Mouse (Mus musculus): ENCODE results near the gene Fam83g.
A peak's percentile ranks its signal among the peaks of the same experiment; 100 is the strongest.

Gene Fam83g

GRCm38 (mm10) chr11:61669492-61670490 is 14.1 kb upstream of the Fam83g start:
- ATAC-seq (ENCODE audit: insufficient number of reproducible peaks, low FRiP score, low TSS enrichment) = no peak

DNA sequence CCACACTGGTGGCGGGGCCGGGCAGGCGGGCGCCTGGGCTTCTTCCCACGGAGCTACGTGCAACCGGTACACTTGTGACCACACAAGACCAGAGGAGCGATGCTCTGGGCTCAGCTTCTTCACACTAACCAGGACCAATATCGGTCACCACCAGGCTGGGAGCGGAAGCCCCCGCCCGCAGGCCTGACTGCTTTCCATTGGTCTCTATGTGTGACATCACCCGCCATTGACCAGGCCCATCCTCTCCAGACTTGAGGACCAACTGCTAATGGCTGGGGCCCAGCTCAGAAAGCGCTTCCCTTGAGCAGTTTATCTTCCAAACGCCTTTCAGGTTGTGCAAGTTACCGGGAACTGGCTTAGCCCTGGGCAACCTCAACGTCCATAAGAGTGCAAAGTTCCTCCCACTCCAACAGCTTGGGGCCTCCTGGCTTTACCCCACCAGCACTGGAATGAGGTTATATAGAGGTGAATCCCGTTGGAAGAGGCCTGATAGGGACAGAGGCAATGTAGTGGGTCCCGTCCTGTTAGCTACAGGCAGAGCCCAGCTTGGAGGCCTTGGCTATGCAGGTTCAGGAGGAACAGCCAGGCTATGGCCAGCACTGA is 12.0 kb upstream of the Fam83g start:
- no peak for ATAC-seq (ENCODE audit: insufficient number of reproducible peaks, low FRiP score, low TSS enrichment)

GRCm38 (mm10) chr11:61673686-61674085 is 10.2 kb upstream of the Fam83g start:
- ATAC-seq (ENCODE audit: insufficient number of reproducible peaks, low FRiP score, low TSS enrichment) = no peak

- no peak for ATAC-seq (ENCODE audit: insufficient number of reproducible peaks, low FRiP score, low TSS enrichment)
Measured at GRCm38 (mm10) chr11:61674151-61674838, 9.6 kb upstream of the Fam83g start.

GRCm38 (mm10) chr11:61674839-61675159 is 9.1 kb upstream of the Fam83g start:
- no peak for ATAC-seq (ENCODE audit: insufficient number of reproducible peaks, low FRiP score, low TSS enrichment)

DNA sequence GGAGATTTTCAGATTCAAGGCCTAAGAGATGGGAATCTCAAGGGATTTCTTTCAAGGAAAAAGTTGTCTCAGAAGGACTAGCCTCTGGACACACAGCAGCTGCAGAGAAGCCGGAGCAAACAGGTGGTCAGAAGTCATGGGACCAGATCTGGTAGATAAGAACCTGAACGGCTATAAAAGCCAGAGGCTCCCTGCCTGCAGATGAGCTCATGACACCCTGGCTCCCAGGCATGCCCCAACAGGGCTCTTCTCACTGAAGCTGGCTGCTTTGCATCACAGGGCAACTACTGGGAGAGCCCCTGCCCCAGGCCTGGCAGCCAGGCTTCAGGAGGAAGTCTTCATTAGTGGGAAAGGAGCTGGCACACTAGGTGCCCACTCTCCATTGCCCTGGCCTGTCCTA is 8.6 kb upstream of the Fam83g start:
- no peak for ATAC-seq (ENCODE audit: insufficient number of reproducible peaks, low FRiP score, low TSS enrichment)

GRCm38 (mm10) chr11:61676216-61676854 is 7.6 kb upstream of the Fam83g start:
- ATAC-seq (ENCODE audit: insufficient number of reproducible peaks, low FRiP score, low TSS enrichment) = no peak

- ATAC-seq (ENCODE audit: insufficient number of reproducible peaks, low FRiP score, low TSS enrichment) = no peak
Measured at GRCm38 (mm10) chr11:61677709-61678108, 6.2 kb upstream of the Fam83g start.

DNA sequence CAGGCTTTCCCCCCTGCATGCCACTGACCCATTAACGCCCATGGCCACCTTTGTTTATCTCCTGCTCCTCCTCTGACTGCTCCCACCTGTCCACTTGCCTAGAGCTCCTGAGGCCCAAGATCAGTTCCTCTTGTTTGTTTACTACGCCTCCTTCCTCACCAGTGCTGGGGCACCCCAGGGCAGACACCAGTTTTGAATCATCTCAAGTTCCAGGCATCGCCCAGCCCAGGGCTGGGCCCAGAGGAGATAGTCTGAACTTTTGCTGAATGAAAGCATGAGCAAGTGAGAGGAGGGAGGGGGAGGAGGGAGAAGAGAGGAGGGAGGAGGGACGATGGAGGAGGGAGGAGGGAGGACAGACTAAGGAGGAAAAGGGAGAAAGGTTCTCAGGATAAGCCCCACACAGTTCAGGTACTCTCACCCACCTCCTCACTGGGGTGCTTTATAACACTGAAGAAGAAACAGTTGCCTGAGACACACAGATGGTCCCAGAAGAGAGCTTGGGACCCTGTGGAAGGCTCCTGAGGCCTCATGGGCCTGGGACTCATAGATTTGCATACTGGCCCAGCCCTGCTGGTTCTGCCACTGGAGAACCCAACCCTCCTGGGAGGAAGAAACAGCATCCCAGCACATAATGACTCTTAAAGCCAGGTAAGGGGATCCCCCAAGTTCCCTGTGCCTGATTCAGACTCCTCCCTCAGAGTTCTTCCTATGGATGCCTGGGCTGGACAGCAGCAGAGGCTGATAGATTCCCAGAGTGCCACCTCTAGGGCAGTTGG is 4.6 kb upstream of the Fam83g start:
- ATAC-seq (ENCODE audit: insufficient number of reproducible peaks, low FRiP score, low TSS enrichment) = no peak

DNA sequence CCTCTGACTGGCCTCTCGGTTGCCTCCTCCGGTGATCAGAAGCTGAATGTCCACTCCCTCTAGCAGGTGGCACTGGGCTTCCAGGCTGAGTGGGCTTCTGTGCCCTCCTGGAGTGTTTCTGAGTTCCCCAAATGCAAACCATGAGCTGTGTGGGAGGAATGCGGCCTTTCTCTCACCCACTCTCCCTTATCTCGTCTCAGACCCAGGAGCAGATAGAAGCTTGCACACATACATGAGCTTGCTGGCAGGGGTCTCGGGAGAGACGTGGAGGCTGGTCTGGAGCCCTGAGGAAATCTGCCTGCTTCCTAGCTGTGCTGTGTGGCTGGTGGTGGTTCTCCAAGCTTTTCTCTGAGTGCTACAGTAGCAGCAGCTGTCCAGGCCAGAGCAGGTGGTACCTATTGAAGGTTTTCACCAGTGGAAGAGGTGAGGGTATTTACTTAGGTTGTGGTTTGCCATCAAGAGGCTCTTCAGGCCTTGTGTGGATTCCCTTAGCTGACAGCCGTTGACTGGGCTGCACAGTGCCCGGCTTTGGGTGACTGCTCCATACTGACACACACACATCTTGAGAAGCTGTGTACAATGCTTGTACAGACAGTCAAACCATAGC is 1.3 kb downstream of the Fam83g start:
- ATAC-seq (ENCODE audit: insufficient number of reproducible peaks, low FRiP score, low TSS enrichment) = no peak

- ATAC-seq (ENCODE audit: insufficient number of reproducible peaks, low FRiP score, low TSS enrichment) = no peak
Measured at GRCm38 (mm10) chr11:61686141-61686540, 2.2 kb downstream of the Fam83g start.

DNA sequence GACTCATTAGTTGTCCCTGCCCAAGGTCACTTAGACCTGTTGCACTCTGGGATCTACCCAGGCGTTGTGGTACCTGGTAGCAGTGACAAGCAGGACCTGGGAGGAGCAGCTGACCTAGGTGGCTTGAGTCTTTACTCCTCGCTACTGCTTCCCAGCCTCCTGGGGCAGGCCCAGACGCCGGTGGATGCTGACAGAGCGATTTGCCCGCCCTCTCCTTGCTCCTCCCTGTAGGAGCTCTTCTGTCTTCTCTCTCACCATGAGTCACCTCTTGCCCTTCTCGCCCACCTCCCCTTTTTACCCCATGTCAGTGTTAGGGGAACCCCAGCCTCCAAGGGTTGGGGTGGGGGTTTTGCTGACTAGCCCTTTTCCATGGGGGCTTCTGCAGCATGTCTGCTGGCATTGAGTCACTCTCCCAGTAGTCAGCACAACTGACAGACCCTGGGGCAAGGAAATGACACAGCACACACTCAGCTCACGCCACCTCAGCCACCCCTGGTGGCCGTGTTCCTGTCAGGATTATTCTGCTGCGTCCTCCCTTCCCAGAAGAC is 3.1 kb downstream of the Fam83g start:
- no peak for ATAC-seq (ENCODE audit: insufficient number of reproducible peaks, low FRiP score, low TSS enrichment)

DNA sequence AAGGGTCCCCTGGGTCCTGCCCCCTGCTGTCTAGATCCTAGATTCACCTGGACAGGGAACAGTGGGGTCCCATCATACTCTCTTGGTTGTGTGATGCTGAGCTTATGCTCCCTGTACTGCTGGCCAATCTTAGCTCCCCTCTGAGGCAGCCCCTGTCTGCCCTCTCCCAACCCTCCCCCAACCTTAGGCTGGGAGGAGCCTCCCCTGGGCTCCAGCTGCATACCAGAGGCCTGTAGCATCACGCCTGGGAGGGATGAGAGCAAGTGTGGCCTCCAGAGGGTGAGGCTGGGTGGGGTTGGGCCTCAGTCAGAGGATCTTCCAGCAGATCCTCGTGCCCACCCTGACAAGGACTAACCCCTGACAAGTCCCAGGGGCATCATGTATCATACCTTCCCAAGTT is 3.7 kb downstream of the Fam83g start:
- ATAC-seq (ENCODE audit: insufficient number of reproducible peaks, low FRiP score, low TSS enrichment) = no peak

DNA sequence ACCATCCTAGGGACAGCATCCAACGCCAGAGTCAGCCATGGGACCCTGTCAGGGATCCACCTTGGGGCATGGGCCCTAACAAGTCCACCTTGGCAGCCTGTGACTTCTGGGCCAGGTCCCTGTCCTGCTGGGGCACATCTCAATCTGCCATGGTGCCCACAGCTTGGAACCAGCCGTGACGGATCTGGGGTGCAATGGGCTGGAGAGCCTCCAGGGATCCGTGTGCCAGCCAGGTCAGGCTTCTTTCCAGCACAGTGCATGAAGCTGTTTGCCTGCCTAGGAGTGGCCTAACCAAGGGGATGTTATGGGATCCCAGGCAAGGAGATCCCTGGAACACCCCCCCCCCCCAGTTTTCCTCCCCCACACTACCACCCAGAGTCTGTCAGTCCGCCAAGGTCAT is 9.1 kb downstream of the Fam83g start:
- 0 out of 2 replicates have a peak, but pooled peaks have one; percentile 29 for ATAC-seq (ENCODE audit: insufficient number of reproducible peaks, low FRiP score, low TSS enrichment)

GRCm38 (mm10) chr11:61698852-61699251 is 15.0 kb downstream of the Fam83g start:
- ATAC-seq (ENCODE audit: insufficient number of reproducible peaks, low FRiP score, low TSS enrichment) = no peak

DNA sequence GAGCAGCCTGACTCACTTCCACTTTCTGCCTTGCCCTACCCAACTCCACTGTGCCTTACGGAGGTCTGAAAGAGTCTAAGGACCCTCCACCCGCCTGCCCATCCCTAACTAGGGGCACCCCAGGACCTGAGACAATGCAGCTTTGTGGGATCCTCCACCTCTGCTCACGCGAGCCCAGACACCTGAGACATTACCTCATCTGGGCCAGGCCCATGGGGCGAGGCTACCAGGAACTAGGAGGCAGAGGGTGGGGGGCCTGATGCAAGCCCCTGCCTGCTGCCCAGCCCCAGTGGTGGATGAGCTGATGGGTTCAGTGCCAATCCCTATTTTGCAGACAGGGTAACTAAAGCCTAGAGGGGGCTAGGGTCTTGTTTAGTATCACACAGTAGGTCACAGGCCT is 15.6 kb downstream of the Fam83g start:
- no peak for ATAC-seq (ENCODE audit: insufficient number of reproducible peaks, low FRiP score, low TSS enrichment)

- ATAC-seq (ENCODE audit: insufficient number of reproducible peaks, low FRiP score, low TSS enrichment) = no peak
Measured at GRCm38 (mm10) chr11:61699933-61700332, 16.0 kb downstream of the Fam83g start.

DNA sequence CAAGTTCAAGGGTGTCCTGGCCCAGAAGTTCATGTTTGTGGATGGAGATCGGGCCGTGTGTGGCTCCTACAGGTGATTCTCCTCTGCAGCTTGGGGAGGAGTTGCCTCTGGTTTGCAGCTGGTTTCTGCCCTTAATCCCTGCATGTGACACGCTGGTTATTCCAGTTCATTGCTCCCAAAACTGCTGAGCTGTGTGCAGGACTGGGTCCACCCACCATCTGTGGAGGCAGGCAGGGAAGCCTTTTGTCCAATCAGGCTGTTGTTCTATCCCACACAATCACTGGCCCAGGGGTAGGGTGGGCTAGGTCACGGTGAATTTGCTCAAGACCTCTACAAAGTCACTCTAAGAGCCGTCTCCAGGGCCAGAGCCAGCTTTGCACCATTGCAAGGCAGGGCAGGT is 17.8 kb downstream of the Fam83g start:
- no peak for ATAC-seq (ENCODE audit: insufficient number of reproducible peaks, low FRiP score, low TSS enrichment)

DNA sequence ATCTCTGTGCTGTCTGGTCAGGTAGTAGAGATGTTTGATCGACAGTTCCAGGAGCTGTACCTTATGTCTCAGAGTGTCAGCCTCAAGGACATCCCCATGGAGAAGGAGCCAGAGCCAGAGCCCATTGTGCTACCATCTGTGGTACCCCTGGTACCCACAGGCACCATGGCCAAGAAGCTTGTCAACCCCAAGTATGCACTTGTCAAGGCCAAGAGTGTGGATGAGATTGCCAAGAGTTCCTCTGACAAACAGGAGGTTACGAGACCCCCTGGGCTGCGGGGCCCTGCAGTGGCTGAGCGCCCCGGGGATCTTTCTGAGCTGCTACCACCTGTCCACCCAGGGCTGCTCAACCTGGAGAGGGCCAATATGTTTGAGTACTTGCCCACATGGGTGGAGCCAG is 18.6 kb downstream of the Fam83g start:
- ATAC-seq (ENCODE audit: insufficient number of reproducible peaks, low FRiP score, low TSS enrichment) = no peak
